Mouse (Mus musculus): ENCODE measurements around the gene Gm20388.

Gene Gm20388

GRCm38 (mm10) chr8:124311723-124312122 is 4401.1 kb downstream of the Gm20388 start:
- in situ Hi-C loops (cut with MboI), result no loop called here

DNA sequence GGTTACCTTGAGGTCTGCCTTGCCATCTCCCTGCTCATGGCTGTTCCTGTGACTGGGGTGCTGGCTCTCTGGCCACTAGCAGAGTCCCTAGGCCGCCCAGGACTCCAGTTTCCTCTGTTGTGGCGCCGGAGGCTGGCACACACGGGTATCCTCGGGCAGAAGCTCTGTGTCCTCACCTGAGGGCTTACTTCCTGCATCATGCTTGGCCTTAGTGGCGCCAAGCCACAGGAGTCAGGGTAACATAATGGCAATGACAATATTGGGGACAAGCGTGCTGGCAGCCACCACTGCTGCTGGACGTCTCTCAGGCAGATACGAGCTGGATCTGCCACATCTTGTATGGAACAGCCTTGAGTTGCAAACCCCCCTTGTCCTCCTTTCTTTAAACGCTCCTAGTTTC is 4401.6 kb downstream of the Gm20388 start:
- in situ Hi-C loops (cut with MboI), result no loop called here

- in situ Hi-C loops (cut with MboI), result no loop called here
These were observed 4404.2 kb downstream of the Gm20388 start for GRCm38 (mm10) chr8:124314803-124315202.

- in situ Hi-C loops (cut with MboI), result no loop called here
These were observed 4406.0 kb downstream of the Gm20388 start for GRCm38 (mm10) chr8:124316466-124317136.

GRCm38 (mm10) chr8:124317191-124317682 is 4406.6 kb downstream of the Gm20388 start:
- in situ Hi-C loops (cut with MboI), result no loop called here

- in situ Hi-C loops (cut with MboI), result no loop called here
These were observed 4407.2 kb downstream of the Gm20388 start for GRCm38 (mm10) chr8:124317821-124318220.

DNA sequence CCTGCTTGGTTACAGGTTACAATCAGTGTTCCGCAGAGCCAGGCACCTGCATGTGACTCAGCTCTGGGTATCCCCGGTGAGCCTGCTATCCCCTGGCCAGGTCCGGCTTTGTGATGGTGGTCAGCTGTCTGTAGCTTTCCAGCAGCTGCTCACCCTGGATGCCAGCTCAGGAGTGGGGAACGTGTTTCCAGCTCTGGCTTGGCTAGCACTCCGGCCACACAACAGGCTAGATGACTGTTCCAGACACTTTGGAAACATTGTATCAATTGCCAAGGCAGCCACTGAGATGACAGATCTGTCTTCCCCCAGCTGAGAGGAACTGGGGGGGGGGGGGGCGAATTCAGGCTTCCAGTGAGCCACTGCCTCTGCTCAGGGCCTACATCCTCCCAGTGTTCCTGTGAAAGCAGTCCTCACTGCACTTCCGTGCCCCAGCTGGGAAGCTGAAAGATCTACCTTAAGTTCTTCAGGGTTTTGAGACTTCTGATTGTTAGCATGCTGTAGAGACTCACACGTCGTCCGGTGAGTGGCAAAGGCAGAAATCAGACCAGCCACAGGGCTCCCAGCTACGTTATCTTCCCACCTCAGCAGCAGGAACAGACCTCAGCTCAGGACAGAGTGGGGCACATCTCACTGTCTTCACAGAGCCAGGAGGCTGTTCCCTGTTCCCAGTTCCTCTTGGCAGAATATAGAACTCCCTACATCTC is 4408.1 kb downstream of the Gm20388 start:
- in situ Hi-C loops (cut with MboI), result no loop called here

DNA sequence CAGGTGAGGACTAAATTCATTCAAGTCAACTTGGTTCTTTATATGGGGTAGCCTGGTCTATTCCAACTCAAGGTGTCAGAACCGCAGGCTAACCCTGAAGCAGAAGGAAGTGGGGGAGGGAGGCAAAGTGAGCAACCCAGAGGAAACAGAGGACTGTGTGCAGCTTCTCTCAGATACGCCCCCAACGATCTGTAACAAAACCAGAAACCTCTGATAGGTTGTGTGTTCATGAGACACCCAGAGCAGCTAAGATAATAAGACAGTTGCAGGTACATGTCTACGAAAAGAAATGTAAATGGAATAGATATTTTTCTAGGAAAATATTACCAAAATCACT is 4408.6 kb downstream of the Gm20388 start:
- in situ Hi-C loops (cut with MboI), result no loop called here

- in situ Hi-C loops (cut with MboI), result no loop called here
These were observed 4410.7 kb downstream of the Gm20388 start for GRCm38 (mm10) chr8:124321227-124321840.

DNA sequence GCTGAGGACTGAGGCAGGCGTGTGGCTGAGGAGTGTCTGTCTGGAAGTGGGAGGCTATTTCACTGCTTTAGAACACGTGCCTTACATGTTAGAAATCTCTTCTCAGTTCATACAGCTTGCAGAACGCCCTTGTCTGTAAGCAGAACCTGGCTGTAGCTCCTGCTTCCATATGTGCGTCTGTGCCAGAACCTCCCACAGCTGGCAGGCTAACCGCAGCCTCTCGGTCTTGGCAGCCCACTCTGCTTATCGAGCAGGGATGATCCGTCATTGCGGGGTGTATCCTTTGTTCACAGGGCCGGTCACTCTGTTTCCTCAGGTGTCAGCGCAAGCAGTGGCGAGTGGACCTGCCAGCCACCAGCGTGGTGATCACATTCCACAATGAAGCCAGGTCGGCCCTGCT is 4412.7 kb downstream of the Gm20388 start:
- in situ Hi-C loops (cut with MboI), result no loop called here

GRCm38 (mm10) chr8:124328259-124328658 is 4417.6 kb downstream of the Gm20388 start:
- in situ Hi-C loops (cut with MboI), result no loop called here

GRCm38 (mm10) chr8:124329690-124330089 is 4419.0 kb downstream of the Gm20388 start:
- in situ Hi-C loops (cut with MboI), result no loop called here

- in situ Hi-C loops (cut with MboI), result no loop called here
These were observed 4419.8 kb downstream of the Gm20388 start for GRCm38 (mm10) chr8:124330433-124330832.

DNA sequence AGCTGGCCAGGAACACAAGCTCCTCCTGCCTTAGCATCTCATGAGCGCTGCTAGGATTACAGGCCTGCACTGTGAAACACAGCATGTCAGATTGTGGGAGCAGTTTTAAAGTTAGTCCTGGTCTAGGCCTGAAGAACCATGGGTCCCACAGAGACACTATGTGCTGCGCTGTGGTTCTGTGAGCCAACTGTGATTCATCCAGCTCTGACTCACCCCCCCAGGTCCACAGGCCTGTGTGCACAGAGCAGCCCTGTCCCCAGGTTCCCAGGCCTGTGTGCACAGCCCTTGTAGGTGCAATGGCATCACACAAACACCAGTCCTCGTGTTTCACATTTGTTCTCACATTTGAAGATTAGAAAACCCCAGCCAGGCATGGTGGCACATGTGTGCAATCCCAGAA is 4420.5 kb downstream of the Gm20388 start:
- in situ Hi-C loops (cut with MboI), result no loop called here

DNA sequence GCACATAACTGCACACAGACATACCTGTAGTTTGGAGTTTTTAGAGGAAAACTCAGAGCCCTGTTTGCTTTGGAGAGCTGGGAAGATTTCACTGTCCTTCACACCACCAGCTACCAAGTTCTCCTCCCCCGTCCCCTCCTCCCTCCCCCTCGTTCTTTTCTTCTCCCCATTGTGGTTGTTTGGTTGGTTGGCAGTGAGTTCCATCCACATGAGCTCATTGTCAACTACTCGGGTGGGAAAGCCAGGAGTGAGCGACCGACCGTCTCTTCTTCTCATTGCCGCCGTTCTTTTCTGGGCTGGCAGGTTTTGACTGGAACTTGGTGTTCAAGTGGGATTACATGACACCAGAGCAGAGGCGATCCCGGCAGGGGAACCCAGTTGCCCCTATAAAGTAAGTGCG is 4421.1 kb downstream of the Gm20388 start:
- in situ Hi-C loops (cut with MboI), result no loop called here

DNA sequence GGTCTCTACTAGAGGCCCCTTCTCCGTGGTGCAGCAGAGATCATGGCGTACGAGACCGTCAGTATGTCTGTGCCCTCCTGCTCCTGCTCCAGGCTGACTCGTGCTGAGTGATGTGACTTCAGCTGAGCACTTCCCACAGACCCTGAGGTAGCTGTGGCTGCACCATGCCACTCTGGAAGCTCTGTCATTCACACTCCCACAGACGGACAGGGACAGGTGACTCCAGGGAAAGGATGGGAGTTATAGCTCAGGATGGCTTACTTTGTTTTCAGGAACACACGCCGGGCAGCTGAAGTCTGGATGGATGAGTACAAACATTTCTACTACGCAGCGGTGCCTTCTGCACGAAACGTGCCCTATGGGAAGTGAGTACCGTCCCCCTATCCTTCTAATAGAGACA is 4425.7 kb downstream of the Gm20388 start:
- in situ Hi-C loops (cut with MboI), result no loop called here

DNA sequence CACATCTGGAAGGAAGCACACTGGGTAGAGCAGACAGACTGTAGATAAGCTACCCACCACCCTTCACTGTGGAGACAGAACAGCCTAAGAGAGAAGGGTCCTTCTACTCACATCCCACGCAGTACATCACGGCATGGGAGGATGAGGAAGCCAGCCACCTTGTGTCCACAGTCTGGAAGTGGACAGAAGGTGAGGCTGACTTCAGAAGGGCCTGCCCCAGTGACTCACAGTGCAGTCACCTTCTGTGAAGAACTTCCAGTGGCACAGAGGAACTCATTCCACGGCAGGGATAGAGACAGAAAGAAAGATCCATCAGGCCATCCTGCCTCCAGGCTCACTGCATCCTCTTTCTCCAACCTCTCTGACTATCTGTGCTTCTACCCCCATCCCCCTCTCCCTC is 4429.1 kb downstream of the Gm20388 start:
- in situ Hi-C loops (cut with MboI), result loop anchor here (10.0 kb wide), 1 partner anchor 285 kb away; no protein-coding TSS in a partner anchor

DNA sequence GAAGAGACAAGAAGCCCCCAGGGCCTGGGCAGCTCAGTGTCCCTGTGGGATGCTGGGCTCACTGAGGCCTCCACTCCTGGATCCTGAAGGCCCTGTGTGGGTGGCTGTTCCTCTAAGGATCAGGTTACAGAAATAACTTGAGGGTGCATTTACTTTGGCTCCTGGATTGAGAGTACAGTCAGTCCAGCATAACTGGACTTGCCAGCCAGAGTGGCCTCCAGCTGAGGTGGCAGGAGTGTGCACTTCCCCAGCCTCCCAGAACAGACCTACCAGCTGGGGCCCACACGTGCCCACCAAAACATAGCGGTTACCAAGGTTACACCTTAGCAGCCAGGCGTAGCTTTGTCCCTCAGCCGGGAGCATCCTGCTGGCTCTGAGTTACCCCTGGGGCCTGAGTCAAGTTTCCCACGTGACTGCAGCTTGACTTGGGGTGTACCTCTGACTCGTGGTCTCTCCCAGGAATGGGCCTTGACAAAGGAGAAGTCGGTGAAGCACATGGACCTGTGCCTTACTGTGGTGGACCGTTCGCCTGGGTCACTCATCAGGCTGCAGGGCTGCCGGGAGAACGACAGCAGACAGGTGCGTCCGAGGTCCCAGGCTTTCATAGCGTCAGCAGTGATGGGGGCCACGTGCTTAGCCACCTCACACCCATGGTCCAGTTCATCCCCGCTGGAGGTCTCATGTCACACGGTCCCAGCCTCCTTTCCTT is 4429.9 kb downstream of the Gm20388 start:
- in situ Hi-C loops (cut with MboI), result loop anchor here (10.0 kb wide), 1 partner anchor 286 kb away; no protein-coding TSS in a partner anchor

- in situ Hi-C loops (cut with MboI), result loop anchor here (10.0 kb wide), 1 partner anchor 288 kb away; no protein-coding TSS in a partner anchor
These were observed 4432.5 kb downstream of the Gm20388 start for GRCm38 (mm10) chr8:124343151-124343550.

GRCm38 (mm10) chr8:124343991-124344390 is 4433.4 kb downstream of the Gm20388 start:
- in situ Hi-C loops (cut with MboI), result loop anchor here (10.0 kb wide), 1 partner anchor 289 kb away; no protein-coding TSS in a partner anchor

GRCm38 (mm10) chr8:124345098-124345497 is 4434.5 kb downstream of the Gm20388 start:
- in situ Hi-C loops (cut with MboI), result loop anchor here (10.0 kb wide), 1 partner anchor 290 kb away; no protein-coding TSS in a partner anchor
